Mouse (Mus musculus) v-Abl transformed pro-B cells (cell line): ENCODE measurements around the gene Vsig8.

Experiments
- in situ Hi-C, 2 experiments: fragments of 400-800 bp; cut with MboI; formaldehyde crosslinking; loops; one replicate each; pipeline ENCODE4 v1.15.1; 2025; ENCODE audit not compliant: unreplicated experiment in 2 of 2

Gene Vsig8

GRCm38 (mm10) chr1:172525971-172526370 is 29.8 kb upstream of the Vsig8 start:
- in situ Hi-C loops = loop anchor here (5.0 kb wide), 3 partner anchors 34 to 106 kb away; partner anchors contain the start of gene Dusp23 (in 2 of the 2)

GRCm38 (mm10) chr1:172526380-172527081 is 29.2 kb upstream of the Vsig8 start:
- in situ Hi-C loops = loop anchor here (5.0 kb wide), 3 partner anchors 34 to 106 kb away; partner anchors contain the start of gene Dusp23 (in 2 of the 2)

GRCm38 (mm10) chr1:172527431-172527830 is 28.3 kb upstream of the Vsig8 start:
- in situ Hi-C loops = loop anchor here (5.0 kb wide), 3 partner anchors 35 to 105 kb away; partner anchors contain the start of gene Dusp23 (in 2 of the 2)

- in situ Hi-C loops = loop anchor here (5.0 kb wide), 3 partner anchors 36 to 104 kb away; partner anchors contain the start of gene Dusp23 (in 2 of the 2)
These were observed 27.0 kb upstream of the Vsig8 start for GRCm38 (mm10) chr1:172528701-172529100.

- in situ Hi-C loops = loop anchor here in 1 of 2 experiments (5.0 kb wide), 1 partner anchor 62 kb away; the partner anchor contains the start of gene Slamf8
These were observed 25.1 kb upstream of the Vsig8 start for GRCm38 (mm10) chr1:172530544-172531220.

GRCm38 (mm10) chr1:172532551-172532950 is 23.2 kb upstream of the Vsig8 start:
- in situ Hi-C loops = loop anchor here in 1 of 2 experiments (5.0 kb wide), 1 partner anchor 60 kb away; the partner anchor contains the start of gene Slamf8

- in situ Hi-C loops = no loop called here
These were observed 20.6 kb upstream of the Vsig8 start for GRCm38 (mm10) chr1:172535116-172535515.

GRCm38 (mm10) chr1:172539827-172540226 is 15.9 kb upstream of the Vsig8 start:
- in situ Hi-C loops = no loop called here

- in situ Hi-C loops = no loop called here
These were observed 15.4 kb upstream of the Vsig8 start for GRCm38 (mm10) chr1:172540283-172540820.

- in situ Hi-C loops = no loop called here
These were observed 9.7 kb upstream of the Vsig8 start for GRCm38 (mm10) chr1:172546062-172546461.

- in situ Hi-C loops = no loop called here
These were observed 7.2 kb upstream of the Vsig8 start for GRCm38 (mm10) chr1:172548501-172548900.

GRCm38 (mm10) chr1:172549314-172549713 is 6.4 kb upstream of the Vsig8 start:
- in situ Hi-C loops = no loop called here

- in situ Hi-C loops = no loop called here
These were observed 6.0 kb upstream of the Vsig8 start for GRCm38 (mm10) chr1:172549717-172550116.

GRCm38 (mm10) chr1:172550551-172550951 is 5.2 kb upstream of the Vsig8 start:
- in situ Hi-C loops = no loop called here

GRCm38 (mm10) chr1:172551009-172551408 is 4.7 kb upstream of the Vsig8 start:
- in situ Hi-C loops = no loop called here

- in situ Hi-C loops = no loop called here
These were observed 3.1 kb upstream of the Vsig8 start for GRCm38 (mm10) chr1:172552623-172553022.

- in situ Hi-C loops = no loop called here
These were observed 7.1 kb downstream of the Vsig8 start for GRCm38 (mm10) chr1:172562641-172563464.

GRCm38 (mm10) chr1:172563465-172563828 is 7.7 kb downstream of the Vsig8 start:
- in situ Hi-C loops = no loop called here

GRCm38 (mm10) chr1:172566131-172566530 is 10.4 kb downstream of the Vsig8 start:
- in situ Hi-C loops = no loop called here

GRCm38 (mm10) chr1:172567758-172568157 is 12.0 kb downstream of the Vsig8 start:
- in situ Hi-C loops = no loop called here
